Mouse (Mus musculus): ENCODE results near the gene Tfap4. TPM values are rescaled to one million over a fixed set of nuclear protein-coding genes. Genes with fewer than 3 reads are reported as not detected.
A peak's percentile ranks its signal among the peaks of the same experiment; 100 is the strongest.

The Tfap4 gene
- polyA plus RNA-seq (2015; fragmentation: Nextera tagmentation; extraction: Ambion mirVana): 10.5 and 11.2 TPM in 2 replicates

- ATAC-seq: peak; percentile 46
- peak within 1 kb of the TSS; percentile 87 for H3K9ac ChIP-seq (replicated peaks)
- H3K4me3 ChIP-seq (replicated peaks): peak within 1 kb of the TSS; percentile 71
- H3K27ac ChIP-seq: peak within 1 kb of the TSS; percentile 94
- no peaks in the 10 kb centered on the region for H3K36me3 ChIP-seq
- H3K27me3 ChIP-seq: 0 out of 2 replicates have a peak, but pooled peaks cover 3% of the 10 kb centered on the region
- peaks cover 20% of the 10 kb centered on the region for H3K4me1 ChIP-seq (replicated peaks)
- peak within 1 kb of the TSS; percentile 87 for H3K4me2 ChIP-seq (replicated peaks)
- 0% methylated on average over 17 of the region's 17 CpGs for WGBS
- no peaks in the 10 kb centered on the region for H3K9me3 ChIP-seq
These were observed at the start of gene Tfap4 for GRCm38 (mm10) chr16:4559715-4560144. TSS of gene Tfap4 (minus strand) at chr16:4559854.

- no peak for ATAC-seq
- H3K4me1 ChIP-seq (replicated peaks): peaks cover 42% of the 10 kb centered on the region
- H3K4me2 ChIP-seq (replicated peaks): no peak overlapping the region
- H3K4me3 ChIP-seq (replicated peaks): no peak overlapping the region
- peaks cover 46% of the 10 kb centered on the region for H3K36me3 ChIP-seq
- no peak overlapping the region for H3K27ac ChIP-seq
- H3K9ac ChIP-seq (replicated peaks): no peak overlapping the region
- no peaks in the 10 kb centered on the region for H3K9me3 ChIP-seq
- no peaks in the 10 kb centered on the region for H3K27me3 ChIP-seq
- 88% methylated on average over 19 of the region's 19 CpGs for WGBS
These were observed 48.9 kb upstream of the Tfap4 start for GRCm38 (mm10) chr16:4608532-4609059.

- Histone ChIP-seq H3K4me2 (replicated peaks) (no peak overlapping the region), H3K9me3 (no peaks in the 10 kb centered on the region), H3K27me3 (no peaks in the 10 kb centered on the region), H3K4me3 (replicated peaks) (no peak overlapping the region), H3K27ac (0 out of 2 replicates have a peak overlapping the region, but pooled peaks have one; percentile 41), H3K9ac (replicated peaks) (no peak overlapping the region), H3K4me1 (replicated peaks) (peaks cover 48% of the 10 kb centered on the region), H3K36me3 (peaks cover 39% of the 10 kb centered on the region)
- ATAC-seq: peak; percentile 48
- 59% methylated on average over 9 of the region's 9 CpGs for WGBS
These were observed 48.3 kb upstream of the Tfap4 start for GRCm38 (mm10) chr16:4607818-4608531.

- H3K4me2 ChIP-seq (replicated peaks): no peak overlapping the region
- H3K4me3 ChIP-seq (replicated peaks): no peak overlapping the region
- WGBS: 45% methylated on average over 5 of the region's 5 CpGs
- H3K27ac ChIP-seq: peak overlapping the region; percentile 41; the same call in 1 of the 2 replicates
- no peaks in the 10 kb centered on the region for H3K9me3 ChIP-seq
- ATAC-seq: 0 out of 2 replicates have a peak, but pooled peaks have one; percentile 8
- H3K36me3 ChIP-seq: peaks cover 25% of the 10 kb centered on the region
- peaks cover 61% of the 10 kb centered on the region for H3K4me1 ChIP-seq (replicated peaks)
- H3K9ac ChIP-seq (replicated peaks): no peak overlapping the region
- H3K27me3 ChIP-seq: no peaks in the 10 kb centered on the region
These were observed 46.9 kb upstream of the Tfap4 start for GRCm38 (mm10) chr16:4606431-4607084.

GRCm38 (mm10) chr16:4605514-4606131 lies 46.0 kb upstream of the Tfap4 start:
- Histone ChIP-seq H3K27ac (no peak overlapping the region), H3K4me2 (replicated peaks) (no peak overlapping the region), H3K9ac (replicated peaks) (no peak overlapping the region), H3K4me1 (replicated peaks) (peaks cover 70% of the 10 kb centered on the region), H3K4me3 (replicated peaks) (no peak overlapping the region), H3K36me3 (peaks cover 17% of the 10 kb centered on the region; the same call in 1 of the 2 replicates), H3K27me3 (no peaks in the 10 kb centered on the region), H3K9me3 (no peaks in the 10 kb centered on the region)
- 41% methylated on average over 13 of the region's 13 CpGs for WGBS
- ATAC-seq: no peak

- peaks cover 81% of the 10 kb centered on the region for H3K4me1 ChIP-seq (replicated peaks)
- H3K4me3 ChIP-seq (replicated peaks): no peak overlapping the region
- H3K4me2 ChIP-seq (replicated peaks): no peak overlapping the region
- no peaks in the 10 kb centered on the region for H3K27me3 ChIP-seq
- H3K36me3 ChIP-seq: peaks cover 7% of the 10 kb centered on the region; the same call in 1 of the 2 replicates
- ATAC-seq: no peak
- 79% methylated on average over 11 of the region's 11 CpGs for WGBS
- no peak overlapping the region for H3K27ac ChIP-seq
- no peak overlapping the region for H3K9ac ChIP-seq (replicated peaks)
- H3K9me3 ChIP-seq: no peaks in the 10 kb centered on the region
These were observed 44.7 kb upstream of the Tfap4 start for GRCm38 (mm10) chr16:4604293-4604837.

GRCm38 (mm10) chr16:4603453-4603837 lies 43.8 kb upstream of the Tfap4 start:
- 69% methylated on average over 1 of the region's 1 CpGs for WGBS

GRCm38 (mm10) chr16:4602766-4603452 lies 43.3 kb upstream of the Tfap4 start:
- H3K4me2 ChIP-seq (replicated peaks): no peak overlapping the region
- H3K9ac ChIP-seq (replicated peaks): peak overlapping the region; percentile 50
- H3K4me1 ChIP-seq (replicated peaks): peaks cover 96% of the 10 kb centered on the region
- no peak for ATAC-seq
- peak overlapping the region; percentile 16; the same call in 1 of the 2 replicates for H3K27ac ChIP-seq
- no peak overlapping the region for H3K4me3 ChIP-seq (replicated peaks)
- H3K9me3 ChIP-seq: no peaks in the 10 kb centered on the region
- WGBS: 40% methylated on average over 7 of the region's 7 CpGs
- no peaks in the 10 kb centered on the region for H3K36me3 ChIP-seq
- H3K27me3 ChIP-seq: no peaks in the 10 kb centered on the region

More at GRCm38 (mm10) chr16:4603453-4603837, 43.8 kb upstream of the Tfap4 start:
- Histone ChIP-seq H3K27me3 (no peaks in the 10 kb centered on the region), H3K9me3 (no peaks in the 10 kb centered on the region), H3K27ac (peak overlapping the region; percentile 16; the same call in 1 of the 2 replicates), H3K36me3 (peaks cover under 1% of the 10 kb centered on the region; the same call in 1 of the 2 replicates), H3K9ac (replicated peaks) (peak overlapping the region; percentile 50), H3K4me1 (replicated peaks) (peaks cover 90% of the 10 kb centered on the region), H3K4me3 (replicated peaks) (no peak overlapping the region), H3K4me2 (replicated peaks) (no peak overlapping the region)
- no peak for ATAC-seq

GRCm38 (mm10) chr16:4602189-4602588 lies 42.5 kb upstream of the Tfap4 start:
- Histone ChIP-seq H3K27me3 (no peaks in the 10 kb centered on the region), H3K36me3 (no peaks in the 10 kb centered on the region), H3K9ac (replicated peaks) (peak overlapping the region; percentile 1; the same call in 1 of the 2 replicates), H3K4me3 (replicated peaks) (no peak overlapping the region), H3K9me3 (no peaks in the 10 kb centered on the region), H3K4me1 (replicated peaks) (peaks cover 97% of the 10 kb centered on the region), H3K27ac (peak overlapping the region; percentile 9), H3K4me2 (replicated peaks) (no peak overlapping the region)
- ATAC-seq: no peak
- WGBS: 23% methylated on average over 3 of the region's 3 CpGs

GRCm38 (mm10) chr16:4600701-4601310 lies 41.2 kb upstream of the Tfap4 start:
- no peak overlapping the region for H3K4me2 ChIP-seq (replicated peaks)
- H3K4me3 ChIP-seq (replicated peaks): no peak overlapping the region
- no peaks in the 10 kb centered on the region for H3K36me3 ChIP-seq
- no peaks in the 10 kb centered on the region for H3K9me3 ChIP-seq
- ATAC-seq: no peak
- no peak overlapping the region for H3K9ac ChIP-seq (replicated peaks)
- H3K27ac ChIP-seq: no peak overlapping the region
- WGBS: 84% methylated on average over 9 of the region's 9 CpGs
- peaks cover 97% of the 10 kb centered on the region for H3K4me1 ChIP-seq (replicated peaks)
- no peaks in the 10 kb centered on the region for H3K27me3 ChIP-seq

- H3K27ac ChIP-seq: peak overlapping the region; percentile 69; the same call in 1 of the 2 replicates
- H3K4me3 ChIP-seq (replicated peaks): no peak overlapping the region
- H3K36me3 ChIP-seq: no peaks in the 10 kb centered on the region
- WGBS: 94% methylated on average over 3 of the region's 3 CpGs
- H3K4me2 ChIP-seq (replicated peaks): no peak overlapping the region
- no peak overlapping the region for H3K9ac ChIP-seq (replicated peaks)
- peaks cover 94% of the 10 kb centered on the region for H3K4me1 ChIP-seq (replicated peaks)
- H3K9me3 ChIP-seq: no peaks in the 10 kb centered on the region
- ATAC-seq: no peak
- H3K27me3 ChIP-seq: no peaks in the 10 kb centered on the region
These were observed 40.0 kb upstream of the Tfap4 start for GRCm38 (mm10) chr16:4599616-4600015.
